ENCODE assay signal across 8 mouse cellular contexts in genomic region chr3:95972251-95972872, GRCm38 (mm10). TPM values are rescaled to one million over a fixed set of nuclear protein-coding genes. Genes with fewer than 3 reads are reported as not detected.
DNase-seq lines count a peak whose midpoint lies in the region; ATAC-seq and TF ChIP-seq lines count a peak whose summit lies in the region.

No protein-coding gene starts in this region.

- DNase-seq in thymus, adult 2 months, result no peak
- DNase-seq in thymus, postnatal 10 days (ENCODE audit: low spot score in 2 of 2), result no peak
- no peak for DNase-seq in liver, embryonic 13.5 days
- DNase-seq in embryo, embryonic 11 days, result no peak
- no peak for DNase-seq in gastrocnemius, postnatal 4 days (ENCODE audit: low spot score in 2 of 2)
- no peak for DNase-seq in adrenal gland, adult (ENCODE audit: inconsistent age in 2 of 2, low spot score in 1 of 2)

- ATAC-seq in forebrain, embryonic 16.5 days, result no peak
- ATAC-seq in liver, embryonic 13.5 days (ENCODE audit: low read depth), result no peak
- ATAC-seq in stomach, embryonic 15.5 days (ENCODE audit: insufficient read depth, low FRiP score, low read depth), result no peak

- peak overlapping the region; percentile 74 for H3K4me2 ChIP-seq in forebrain, embryonic 16.5 days (ENCODE audit: low read length)
- peak overlapping the region; percentile 51 for H3K4me2 ChIP-seq in liver, embryonic 13.5 days
- H3K4me2 ChIP-seq in stomach, embryonic 15.5 days, result peak overlapping the region; percentile 56

- H3K27me3 ChIP-seq in thymus, adult 2 months (ENCODE audit: control insufficient read depth, insufficient read depth, low read length), result no peaks in the 10 kb centered on the region; the same call in 1 of the 2 replicates
- no peaks in the 10 kb centered on the region for H3K27me3 ChIP-seq in forebrain, embryonic 16.5 days (replicated peaks; ENCODE audit: control insufficient read depth, insufficient read depth, low read length)
- H3K27me3 ChIP-seq in liver, embryonic 13.5 days, result peaks cover 36% of the 10 kb centered on the region
- peaks cover 9% of the 10 kb centered on the region; the same call in 1 of the 2 replicates for H3K27me3 ChIP-seq in stomach, embryonic 15.5 days (replicated peaks)

- H3K36me3 ChIP-seq in thymus, adult 2 months (ENCODE audit: control insufficient read depth, insufficient read depth, low read length), result no peaks in the 10 kb centered on the region
- no peaks in the 10 kb centered on the region for H3K36me3 ChIP-seq in forebrain, embryonic 16.5 days (ENCODE audit: control insufficient read depth, insufficient read depth)
- H3K36me3 ChIP-seq in liver, embryonic 13.5 days, result no peaks in the 10 kb centered on the region
- H3K36me3 ChIP-seq in stomach, embryonic 15.5 days, result no peaks in the 10 kb centered on the region

- peak overlapping the region; percentile 25 for H3K4me3 ChIP-seq in thymus, adult 2 months (ENCODE audit: control insufficient read depth, insufficient read depth, low read length)
- peak overlapping the region; percentile 40 for H3K4me3 ChIP-seq in forebrain, embryonic 16.5 days (replicated peaks; ENCODE audit: low read length)
- H3K4me3 ChIP-seq in liver, embryonic 13.5 days (replicated peaks), result peak overlapping the region; percentile 34
- peak overlapping the region; percentile 24 for H3K4me3 ChIP-seq in stomach, embryonic 15.5 days (replicated peaks)

- WGBS in thymus, adult 2 months, result 27% methylated on average over 12 of the region's 12 CpGs
- 49% methylated on average over 12 of the region's 12 CpGs for WGBS in forebrain, embryonic 16.5 days
- 58% methylated on average over 12 of the region's 12 CpGs for WGBS in liver, embryonic 13.5 days (ENCODE audit: insufficient replicate concordance)
- WGBS in stomach, embryonic 15.5 days, result 73% methylated on average over 12 of the region's 12 CpGs

- H3K9me3 ChIP-seq in forebrain, embryonic 16.5 days (ENCODE audit: control insufficient read depth, low read length), result no peaks in the 10 kb centered on the region
- no peaks in the 10 kb centered on the region for H3K9me3 ChIP-seq in liver, embryonic 13.5 days (replicated peaks)
- no peaks in the 10 kb centered on the region for H3K9me3 ChIP-seq in stomach, embryonic 15.5 days

- H3K4me1 ChIP-seq in thymus, adult 2 months (replicated peaks; ENCODE audit: control insufficient read depth, insufficient read depth, low read length), result peaks cover 25% of the 10 kb centered on the region
- peaks cover 15% of the 10 kb centered on the region for H3K4me1 ChIP-seq in forebrain, embryonic 16.5 days (replicated peaks; ENCODE audit: control insufficient read depth, insufficient read depth, low read length)
- H3K4me1 ChIP-seq in liver, embryonic 13.5 days (replicated peaks), result peaks cover 6% of the 10 kb centered on the region; the same call in 1 of the 2 replicates
- H3K4me1 ChIP-seq in stomach, embryonic 15.5 days, result 0 out of 2 replicates have a peak, but pooled peaks cover 6% of the 10 kb centered on the region

- TF ChIP-seq CTCF in thymus, adult 2 months (IDR thresholded peaks at IDR 0.05; ENCODE audit: borderline replicate concordance, control insufficient read depth, extremely low read depth, insufficient read depth, low read length, poor library complexity), result no peak

- TF ChIP-seq POLR2A in thymus, adult 2 months (IDR thresholded peaks at IDR 0.05; ENCODE audit: control insufficient read depth, extremely low read depth, insufficient read depth, low read length, poor library complexity), result no peak

- H3K9ac ChIP-seq in forebrain, embryonic 16.5 days (replicated peaks; ENCODE audit: low read depth, low read length), result peak overlapping the region; percentile 60
- H3K9ac ChIP-seq in liver, embryonic 13.5 days, result no peak overlapping the region
- no peak overlapping the region for H3K9ac ChIP-seq in stomach, embryonic 15.5 days

- peak overlapping the region; percentile 89 for H3K27ac ChIP-seq in thymus, adult 2 months (ENCODE audit: control insufficient read depth, insufficient read depth, low read length)
- peak overlapping the region; percentile 85 for H3K27ac ChIP-seq in forebrain, embryonic 16.5 days (ENCODE audit: low read length)
- H3K27ac ChIP-seq in liver, embryonic 13.5 days, result no peak overlapping the region
- no peak overlapping the region for H3K27ac ChIP-seq in stomach, embryonic 15.5 days

RNA-seq across cellular contexts. Expression of gene Plekho1, which starts 23.4 kb away (rescaled TPM):
- polyA plus RNA-seq in thymus, adult 2 months (2012; rRNA removed), result 65.8 and 73.9 TPM in 2 replicates
- 71.4 and 74.9 TPM in 2 replicates for polyA plus RNA-seq in forebrain, embryonic 16.5 days (2015; fragmentation: Nextera tagmentation; extraction: Ambion mirVana)
- polyA plus RNA-seq in liver, embryonic 13.5 days (2015; fragmentation: Nextera tagmentation; extraction: Ambion mirVana), result 6.9 and 7.8 TPM in 2 replicates
- 30.9 and 33.2 TPM in 2 replicates for polyA plus RNA-seq in stomach, embryonic 15.5 days (2015; fragmentation: Nextera tagmentation; extraction: Ambion mirVana)
- total RNA-seq in gastrocnemius, postnatal 4 days (2021), result 10 to 100 TPM; 94.2 to 97.4 TPM

RNA-seq across cellular contexts. Expression of gene Anp32e, which starts 43.3 kb away (rescaled TPM):
- polyA plus RNA-seq in thymus, adult 2 months (2012; rRNA removed), result 89.1 and 120 TPM in 2 replicates
- 185 and 205 TPM in 2 replicates for polyA plus RNA-seq in forebrain, embryonic 16.5 days (2015; fragmentation: Nextera tagmentation; extraction: Ambion mirVana)
- 163 and 218 TPM in 2 replicates for polyA plus RNA-seq in liver, embryonic 13.5 days (2015; fragmentation: Nextera tagmentation; extraction: Ambion mirVana)
- polyA plus RNA-seq in stomach, embryonic 15.5 days (2015; fragmentation: Nextera tagmentation; extraction: Ambion mirVana), result 159 and 180 TPM in 2 replicates
- total RNA-seq in gastrocnemius, postnatal 4 days (2021), result 100 to 1,000 TPM; 125 to 126 TPM

Comparison
In these comparisons a context has a peak if more than half of its experiments do, and no peak if none do; other contexts are left out.
1. H3K27ac ChIP-seq: peak in thymus, adult 2 months (single experiment) and forebrain, embryonic 16.5 days (single experiment); none in liver, embryonic 13.5 days (single experiment) and stomach, embryonic 15.5 days (single experiment).
2. Peak in every context shown above with its lines, with median percentiles within 50 percentile points of each other: H3K4me3 ChIP-seq and H3K4me2 ChIP-seq.